Mouse (Mus musculus) limb, embryonic 15.5 days (tissue): Measurements from ENCODE around the gene Syt7. TPM values are rescaled to one million over a fixed set of nuclear protein-coding genes. Genes with fewer than 3 reads are reported as not detected.
A peak's percentile ranks its signal among the peaks of the same experiment; 100 is the strongest.

Experiments used
- ATAC-seq: fragments of 200-750 bp; cut with Nextera tagmentation; 2 replicates; pipeline ENCODE4 v1.8.0; 2017; ENCODE audit warnings: low read depth, moderate TSS enrichment; ENCODE audit not compliant: insufficient number of reproducible peaks, low FRiP score, low TSS enrichment
- H3K27ac ChIP-seq: fragments of 300-500 bp; sonication (generic); 2 replicates; pipeline ENCODE4 v1.5.1; 2015; ENCODE audit warnings: moderate library complexity, mild to moderate bottlenecking, inconsistent platforms
- H3K27me3 ChIP-seq: fragments of 300-500 bp; sonication (generic); 2 replicates; pipeline ENCODE4 v1.6.1; 2015; ENCODE audit warnings: inconsistent platforms
- H3K36me3 ChIP-seq: fragments of 300-500 bp; sonication (generic); 2 replicates; pipeline ENCODE4 v1.6.1; 2015; ENCODE audit warnings: inconsistent platforms
- H3K4me1 ChIP-seq: fragments of 300-500 bp; sonication (generic); 2 replicates; pipeline ENCODE4 v1.6.1; 2015; ENCODE audit warnings: inconsistent platforms
- H3K4me2 ChIP-seq: fragments of 300-500 bp; sonication (generic); 2 replicates; pipeline ENCODE4 v1.6.1; 2015; ENCODE audit warnings: mild to moderate bottlenecking, inconsistent platforms
- H3K4me3 ChIP-seq: fragments of 300-500 bp; sonication (generic); 2 replicates; pipeline ENCODE4 v1.5.1; 2015; ENCODE audit warnings: mild to moderate bottlenecking, inconsistent platforms
- H3K9ac ChIP-seq: fragments of 300-500 bp; sonication (generic); 2 replicates; pipeline ENCODE4 v1.6.1; 2015; ENCODE audit warnings: inconsistent platforms
- H3K9me3 ChIP-seq: fragments of 300-500 bp; sonication (generic); 2 replicates; pipeline ENCODE4 v1.6.1; 2016; ENCODE audit warnings: inconsistent platforms
- WGBS: fragments of 180-500 bp; shearing (Covaris S2); methylation state at CpG from one replicate; pipeline ENCODE4 v1.1.7; 2015; 5-methylcytosine and 5-hydroxymethylcytosine counted together
- polyA plus RNA-seq: library from polyadenylated mRNA; unstranded; fragments of >200 nt; fragmentation: Nextera tagmentation; extraction: Ambion mirVana; gene quantifications from 2 replicates; pipeline ENCODE4 v1.2.1, GENCODE M21; 2015

The Syt7 gene
- polyA plus RNA-seq, 1 experiment from 2014 or later, result 1.4 TPM

DNA sequence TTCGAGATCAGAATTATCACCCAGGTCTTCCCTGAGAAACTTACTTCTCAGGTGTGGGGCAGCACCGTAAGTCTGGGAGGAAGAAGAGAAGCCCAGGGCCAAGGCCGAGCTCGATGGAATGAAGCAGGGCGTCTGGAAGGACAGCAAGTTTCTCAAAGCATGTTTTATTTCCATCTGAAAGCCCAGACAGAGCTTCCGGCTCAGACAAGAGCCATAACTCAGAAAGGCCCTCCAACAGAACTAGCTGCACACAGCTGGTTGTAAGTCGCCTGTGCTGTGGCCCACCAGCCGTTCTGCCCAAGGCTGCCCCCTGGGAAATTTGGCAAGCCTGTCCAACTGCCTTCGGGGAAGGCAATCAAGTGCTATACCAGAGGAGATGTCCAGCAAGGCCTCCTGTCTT, 38.5 kb downstream of the Syt7 start:
- Histone ChIP-seq H3K4me2 (no peak overlapping the region), H3K4me1 (peaks cover 57% of the 10 kb centered on the region), H3K9me3 (no peaks in the 10 kb centered on the region), H3K4me3 (no peak overlapping the region), H3K27ac (peak overlapping the region; percentile 43; the same call in 1 of the 2 replicates), H3K27me3 (peaks cover 32% of the 10 kb centered on the region), H3K36me3 (no peaks in the 10 kb centered on the region), H3K9ac (no peak overlapping the region)
- no peak for ATAC-seq
- WGBS, result 53% methylated on average over 9 of the region's 9 CpGs

DNA sequence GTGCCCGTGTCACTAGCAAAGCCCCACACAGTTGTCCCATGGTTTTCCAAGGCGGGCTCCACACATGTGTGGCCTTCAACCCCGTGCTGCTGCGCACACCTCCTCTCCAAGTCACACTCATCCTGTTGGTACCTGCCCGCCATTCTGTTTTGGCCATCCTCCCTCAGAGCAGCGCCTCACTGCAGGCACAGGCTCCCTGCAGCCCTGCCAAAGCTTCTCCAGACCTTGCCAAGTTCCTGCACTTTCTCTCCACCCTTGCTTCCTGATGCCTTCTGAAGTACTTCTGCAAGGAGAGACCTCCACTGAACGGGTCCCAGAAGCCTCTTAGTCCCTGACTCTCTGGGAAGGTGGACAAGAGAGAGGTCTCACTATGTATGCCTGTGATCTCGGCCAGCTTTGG, 40.5 kb downstream of the Syt7 start:
- Histone ChIP-seq H3K27me3 (peaks cover 18% of the 10 kb centered on the region), H3K27ac (peak overlapping the region; percentile 51), H3K9ac (no peak overlapping the region), H3K36me3 (no peaks in the 10 kb centered on the region), H3K4me2 (no peak overlapping the region), H3K4me1 (peaks cover 52% of the 10 kb centered on the region), H3K9me3 (no peaks in the 10 kb centered on the region), H3K4me3 (no peak overlapping the region)
- 70% methylated on average over 8 of the region's 8 CpGs for WGBS
- no peak for ATAC-seq

DNA sequence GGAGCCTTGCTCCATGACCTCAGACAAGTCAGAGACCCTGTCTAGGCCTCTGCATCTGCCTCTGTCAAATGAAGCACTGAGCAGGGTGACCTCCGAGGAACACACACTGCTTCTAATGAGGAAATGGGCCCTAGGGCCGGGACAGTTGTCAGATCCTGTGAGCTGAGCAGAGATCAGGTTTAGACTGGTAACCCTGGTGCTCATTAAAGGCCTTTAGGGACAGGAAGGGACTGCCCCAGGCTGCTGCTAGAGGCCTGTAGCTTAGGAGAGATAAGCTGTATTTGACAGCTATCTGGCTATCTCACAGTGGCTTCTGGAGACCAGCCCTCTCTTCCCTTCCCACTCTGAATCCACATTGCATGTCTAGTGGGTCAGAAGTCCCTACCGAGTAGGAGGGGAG, 42.5 kb downstream of the Syt7 start:
- Histone ChIP-seq H3K4me2 (no peak overlapping the region), H3K9ac (no peak overlapping the region), H3K36me3 (no peaks in the 10 kb centered on the region), H3K4me1 (peaks cover 43% of the 10 kb centered on the region), H3K9me3 (no peaks in the 10 kb centered on the region), H3K27me3 (peaks cover 9% of the 10 kb centered on the region; the same call in 1 of the 2 replicates), H3K4me3 (no peak overlapping the region), H3K27ac (no peak overlapping the region)
- 18% methylated on average over 3 of the region's 3 CpGs for WGBS
- no peak for ATAC-seq

DNA sequence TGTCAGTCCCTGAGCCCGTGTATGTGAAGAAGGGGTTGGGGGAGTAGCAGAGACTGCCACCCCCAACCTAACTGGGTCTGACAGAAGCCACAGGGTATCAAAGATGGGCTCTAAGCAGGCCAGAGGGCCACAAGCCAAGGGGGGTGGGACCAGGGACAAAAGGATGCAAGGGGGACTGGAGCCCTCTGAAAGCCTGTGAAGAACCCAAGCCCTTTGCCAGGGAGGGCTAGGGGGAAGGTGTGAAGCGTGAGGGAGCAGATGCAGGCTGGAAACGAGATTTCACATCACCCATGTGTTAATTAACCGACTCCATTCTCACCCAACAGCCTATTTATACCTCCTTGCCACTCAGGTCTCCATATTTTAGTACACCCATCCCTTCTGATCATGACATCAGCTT, 43.0 kb downstream of the Syt7 start:
- H3K36me3 ChIP-seq, result no peaks in the 10 kb centered on the region
- no peak for ATAC-seq
- 35% methylated on average over 4 of the region's 4 CpGs for WGBS

DNA sequence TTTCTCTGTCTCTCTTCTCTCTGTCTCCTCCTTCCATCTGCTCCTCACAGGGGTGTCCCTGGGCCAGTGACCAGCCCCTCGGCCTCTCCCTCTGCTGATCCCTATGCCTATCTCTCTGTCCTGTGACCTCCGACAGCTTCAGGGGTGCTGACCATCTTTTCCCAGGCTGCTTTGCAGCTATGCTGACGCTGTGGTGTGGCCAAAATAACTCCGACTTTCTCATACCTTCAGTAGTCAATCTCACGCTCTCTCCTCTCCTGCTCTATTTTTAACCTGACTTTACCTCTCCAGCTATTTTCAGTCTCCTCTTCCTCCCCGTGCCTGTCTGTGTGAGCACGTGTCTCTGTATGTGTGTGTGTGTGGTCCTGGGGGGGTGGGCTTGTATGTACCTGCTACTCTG, 44.3 kb downstream of the Syt7 start:
- Histone ChIP-seq H3K4me2 (no peak overlapping the region), H3K4me3 (no peak overlapping the region), H3K4me1 (peaks cover 26% of the 10 kb centered on the region), H3K36me3 (no peaks in the 10 kb centered on the region), H3K27ac (no peak overlapping the region), H3K9ac (no peak overlapping the region), H3K27me3 (peaks cover 7% of the 10 kb centered on the region; the same call in 1 of the 2 replicates), H3K9me3 (no peaks in the 10 kb centered on the region)
- 73% methylated on average over 7 of the region's 7 CpGs for WGBS
- no peak for ATAC-seq

More for the DNA sequence above, 43.0 kb downstream of the Syt7 start:
- Histone ChIP-seq H3K4me2 (no peak overlapping the region), H3K4me3 (no peak overlapping the region), H3K27me3 (peaks cover 7% of the 10 kb centered on the region; the same call in 1 of the 2 replicates), H3K9ac (no peak overlapping the region), H3K9me3 (no peaks in the 10 kb centered on the region), H3K27ac (no peak overlapping the region), H3K4me1 (peaks cover 40% of the 10 kb centered on the region)

DNA sequence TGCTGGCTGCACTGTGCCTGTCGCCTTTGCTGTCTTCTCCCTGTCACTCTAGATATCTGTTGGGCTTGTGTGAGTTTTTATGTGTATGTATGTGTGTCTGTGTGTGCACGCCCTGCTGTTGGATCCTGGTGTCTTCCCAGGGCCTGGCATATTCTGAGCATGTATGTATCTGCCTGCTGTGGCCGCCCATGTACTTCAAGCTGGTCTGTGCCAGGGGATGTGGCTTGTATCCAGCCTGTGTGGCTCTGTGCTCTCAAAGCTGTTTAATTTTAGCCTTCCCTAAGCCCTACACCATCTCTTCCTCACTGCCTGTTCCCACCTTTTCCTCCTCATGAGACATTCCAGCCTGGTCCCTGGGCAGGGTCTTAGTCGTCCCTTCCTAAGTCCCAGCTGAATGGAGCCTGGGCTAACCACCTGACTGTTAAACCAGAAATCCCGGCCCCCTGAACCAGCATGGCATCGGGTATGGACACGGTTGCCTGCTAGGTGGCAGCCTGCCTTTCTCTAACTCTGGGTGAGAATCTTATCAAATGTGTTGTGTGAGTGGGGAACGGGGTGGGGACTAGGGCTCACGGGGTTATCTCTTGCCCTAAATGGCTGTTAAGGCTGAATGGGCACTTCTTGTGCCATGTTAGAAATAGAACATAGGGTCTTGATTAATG, 45.1 kb downstream of the Syt7 start:
- Histone ChIP-seq H3K4me2 (no peak overlapping the region), H3K4me1 (peaks cover 19% of the 10 kb centered on the region), H3K27me3 (peaks cover 7% of the 10 kb centered on the region; the same call in 1 of the 2 replicates), H3K27ac (no peak overlapping the region), H3K36me3 (no peaks in the 10 kb centered on the region), H3K9ac (no peak overlapping the region), H3K4me3 (no peak overlapping the region), H3K9me3 (no peaks in the 10 kb centered on the region)
- WGBS, result 70% methylated on average over 9 of the region's 9 CpGs
- ATAC-seq, result no peak

DNA sequence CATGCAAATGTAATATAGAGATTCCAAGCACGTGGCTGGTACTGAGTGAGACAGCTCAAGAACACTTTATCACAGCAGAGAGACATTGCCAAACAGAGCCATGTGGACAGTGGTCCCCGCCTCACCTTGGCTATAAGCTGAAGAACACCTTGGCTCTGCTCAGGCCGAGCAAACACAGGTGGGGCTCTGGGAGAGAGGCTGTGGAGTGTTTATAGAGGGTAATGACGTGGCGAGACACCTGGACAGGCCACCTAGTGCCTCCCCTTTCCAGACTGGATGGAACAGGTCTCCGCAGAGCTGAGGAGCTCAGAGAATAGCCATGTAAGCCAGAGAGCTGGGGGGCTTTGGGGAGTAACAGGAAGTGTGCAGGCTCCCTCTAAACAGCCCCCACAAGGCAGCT, 46.0 kb downstream of the Syt7 start:
- no peak overlapping the region for H3K4me2 ChIP-seq
- no peak overlapping the region for H3K27ac ChIP-seq
- 65% methylated on average over 6 of the region's 6 CpGs for WGBS
- peaks cover 10% of the 10 kb centered on the region for H3K4me1 ChIP-seq
- H3K9ac ChIP-seq, result no peak overlapping the region
- no peak overlapping the region for H3K4me3 ChIP-seq
- H3K9me3 ChIP-seq, result no peaks in the 10 kb centered on the region
- ATAC-seq, result no peak
- H3K27me3 ChIP-seq, result peaks cover 7% of the 10 kb centered on the region; the same call in 1 of the 2 replicates
- no peaks in the 10 kb centered on the region for H3K36me3 ChIP-seq

DNA sequence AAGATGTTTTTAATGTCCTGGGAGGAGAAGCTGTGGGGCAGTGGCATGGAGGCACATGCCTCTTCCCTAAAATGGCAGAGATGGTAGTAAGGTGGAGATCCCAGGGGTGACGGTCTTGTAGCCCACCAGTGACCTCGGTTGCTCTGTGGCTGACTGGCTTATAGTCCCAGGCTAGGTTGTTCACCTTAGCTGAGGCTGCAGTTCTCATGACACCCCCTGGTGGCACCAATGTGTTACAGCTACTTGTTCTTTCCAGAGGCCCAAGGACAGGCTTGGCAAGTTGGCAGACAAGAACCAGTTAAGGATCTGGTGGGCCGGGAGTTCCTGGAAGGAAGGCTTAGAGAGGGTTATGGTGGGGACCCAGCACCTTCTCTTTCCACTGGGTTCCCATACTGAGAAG, 47.0 kb downstream of the Syt7 start:
- no peak overlapping the region for H3K4me3 ChIP-seq
- no peaks in the 10 kb centered on the region for H3K9me3 ChIP-seq
- H3K4me2 ChIP-seq, result no peak overlapping the region
- H3K4me1 ChIP-seq, result no peaks in the 10 kb centered on the region
- ATAC-seq, result no peak
- H3K27ac ChIP-seq, result no peak overlapping the region
- no peaks in the 10 kb centered on the region for H3K36me3 ChIP-seq
- no peak overlapping the region for H3K9ac ChIP-seq
- 33% methylated on average over 3 of the region's 3 CpGs for WGBS
- peaks cover 7% of the 10 kb centered on the region; the same call in 1 of the 2 replicates for H3K27me3 ChIP-seq

DNA sequence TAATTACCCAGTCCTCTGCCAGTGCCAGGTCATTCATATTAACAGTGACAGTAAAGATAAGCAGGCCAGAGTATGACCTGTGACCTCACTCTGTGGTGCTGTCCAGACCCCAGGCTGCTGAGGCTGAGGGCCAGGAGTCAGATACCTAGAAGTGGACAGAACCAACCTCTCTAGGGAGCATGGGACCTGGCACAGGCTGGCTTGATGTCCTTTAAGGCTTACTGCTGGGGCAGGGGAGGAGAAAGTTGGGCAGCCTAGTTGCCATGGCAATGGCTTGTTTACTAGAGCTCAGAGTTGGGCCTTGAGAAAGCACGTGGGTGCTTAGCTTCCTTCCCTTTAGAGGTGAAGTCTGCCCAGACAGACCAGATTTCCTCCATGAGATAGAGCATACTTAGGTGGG, 47.8 kb downstream of the Syt7 start:
- 13% methylated on average over 1 of the region's 1 CpGs for WGBS
- no peak for ATAC-seq

DNA sequence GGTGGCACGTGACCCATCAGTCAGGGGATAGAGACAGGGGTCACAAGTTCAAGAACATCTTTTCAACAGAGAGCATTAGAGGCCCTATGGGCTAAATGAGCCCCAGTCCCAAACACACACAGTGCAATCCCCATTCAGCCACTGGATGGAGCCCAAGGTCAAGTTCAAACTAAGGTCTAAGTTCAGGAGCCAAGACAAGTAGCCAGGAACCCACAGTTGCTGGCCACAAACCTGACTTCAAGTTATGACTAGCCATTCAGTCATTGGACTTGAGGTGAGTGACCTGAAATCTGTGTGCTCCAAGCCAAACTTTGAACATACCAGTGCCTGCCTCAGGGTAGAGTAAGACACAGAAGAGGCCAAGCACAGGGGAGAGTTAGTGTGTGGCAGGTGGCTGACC, 48.6 kb downstream of the Syt7 start:
- no peak for ATAC-seq
- Histone ChIP-seq H3K36me3 (no peaks in the 10 kb centered on the region), H3K27ac (no peak overlapping the region), H3K27me3 (peaks cover 7% of the 10 kb centered on the region; the same call in 1 of the 2 replicates), H3K4me1 (no peaks in the 10 kb centered on the region), H3K9ac (no peak overlapping the region), H3K4me2 (no peak overlapping the region), H3K4me3 (no peak overlapping the region), H3K9me3 (no peaks in the 10 kb centered on the region)
- 56% methylated on average over 1 of the region's 1 CpGs for WGBS

More for the DNA sequence above, 47.8 kb downstream of the Syt7 start:
- Histone ChIP-seq H3K9ac (no peak overlapping the region), H3K27ac (no peak overlapping the region), H3K4me2 (no peak overlapping the region), H3K4me1 (no peaks in the 10 kb centered on the region), H3K27me3 (peaks cover 7% of the 10 kb centered on the region; the same call in 1 of the 2 replicates), H3K4me3 (no peak overlapping the region), H3K36me3 (no peaks in the 10 kb centered on the region), H3K9me3 (no peaks in the 10 kb centered on the region)

DNA sequence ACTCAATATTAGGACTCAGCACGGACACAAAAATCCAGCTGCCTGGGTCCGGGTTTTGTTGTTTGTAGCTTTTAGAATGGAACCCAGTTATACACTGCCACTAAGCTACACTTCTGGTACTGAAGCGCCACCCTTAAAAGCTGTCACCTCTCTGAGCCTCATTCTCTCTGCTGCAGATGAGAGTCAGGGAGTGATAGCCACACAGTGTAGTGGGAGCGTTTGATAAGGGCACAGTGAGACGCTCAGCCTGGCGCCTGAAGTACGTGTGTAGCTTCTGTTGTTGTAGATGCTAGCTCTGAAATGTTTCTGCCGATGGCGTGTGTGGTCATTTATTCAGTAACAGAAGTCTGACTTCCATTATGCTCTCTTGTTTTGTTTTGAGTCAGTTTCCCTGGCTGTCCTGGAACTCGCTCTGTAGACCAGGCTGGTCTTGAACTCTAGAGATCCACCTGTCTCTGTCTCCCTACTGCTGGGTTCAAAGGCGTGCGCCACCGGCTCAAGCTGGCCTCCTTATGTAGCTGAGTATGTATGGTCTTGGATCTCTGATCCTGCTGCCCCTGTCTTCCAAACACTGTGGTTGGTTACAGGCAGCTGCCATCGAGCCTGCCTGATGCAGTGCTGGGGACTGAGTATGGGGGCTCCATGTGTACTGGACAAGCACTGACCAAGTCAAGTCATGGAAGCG, 55.9 kb downstream of the Syt7 start:
- Histone ChIP-seq H3K4me1 (no peaks in the 10 kb centered on the region), H3K9me3 (no peaks in the 10 kb centered on the region), H3K27me3 (no peaks in the 10 kb centered on the region), H3K4me2 (no peak overlapping the region), H3K27ac (no peak overlapping the region), H3K4me3 (no peak overlapping the region), H3K9ac (no peak overlapping the region), H3K36me3 (no peaks in the 10 kb centered on the region)
- 88% methylated on average over 15 of the region's 15 CpGs for WGBS
- ATAC-seq, result no peak

DNA sequence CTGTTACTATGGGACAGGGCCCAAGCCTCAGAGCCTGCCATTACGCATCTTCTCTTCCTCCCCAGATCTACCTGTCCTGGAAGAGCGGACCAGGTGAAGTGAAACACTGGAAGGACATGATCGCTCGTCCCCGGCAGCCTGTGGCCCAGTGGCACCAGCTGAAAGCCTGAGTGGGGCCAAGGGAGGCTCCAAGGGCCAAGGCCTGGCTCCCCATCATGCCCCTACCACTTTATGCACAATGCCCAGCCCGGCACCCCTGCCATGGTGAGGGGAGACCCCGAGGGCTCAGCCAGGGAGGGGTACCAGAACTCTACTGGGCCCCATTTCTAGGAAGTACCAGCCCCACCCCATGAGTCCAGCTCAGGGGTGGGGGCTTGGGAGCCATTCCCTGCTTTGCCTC, 59.4 kb downstream of the Syt7 start:
- H3K9ac ChIP-seq, result no peak overlapping the region
- H3K9me3 ChIP-seq, result no peaks in the 10 kb centered on the region
- peaks cover 14% of the 10 kb centered on the region; the same call in 1 of the 2 replicates for H3K27me3 ChIP-seq
- no peak overlapping the region for H3K4me3 ChIP-seq
- no peaks in the 10 kb centered on the region for H3K36me3 ChIP-seq
- WGBS, result 82% methylated on average over 7 of the region's 7 CpGs
- no peak for ATAC-seq
- no peak overlapping the region for H3K4me2 ChIP-seq
- H3K27ac ChIP-seq, result no peak overlapping the region
- no peaks in the 10 kb centered on the region for H3K4me1 ChIP-seq
